7 mouse cellular contexts compared by ENCODE assay signal in the genomic region with DNA sequence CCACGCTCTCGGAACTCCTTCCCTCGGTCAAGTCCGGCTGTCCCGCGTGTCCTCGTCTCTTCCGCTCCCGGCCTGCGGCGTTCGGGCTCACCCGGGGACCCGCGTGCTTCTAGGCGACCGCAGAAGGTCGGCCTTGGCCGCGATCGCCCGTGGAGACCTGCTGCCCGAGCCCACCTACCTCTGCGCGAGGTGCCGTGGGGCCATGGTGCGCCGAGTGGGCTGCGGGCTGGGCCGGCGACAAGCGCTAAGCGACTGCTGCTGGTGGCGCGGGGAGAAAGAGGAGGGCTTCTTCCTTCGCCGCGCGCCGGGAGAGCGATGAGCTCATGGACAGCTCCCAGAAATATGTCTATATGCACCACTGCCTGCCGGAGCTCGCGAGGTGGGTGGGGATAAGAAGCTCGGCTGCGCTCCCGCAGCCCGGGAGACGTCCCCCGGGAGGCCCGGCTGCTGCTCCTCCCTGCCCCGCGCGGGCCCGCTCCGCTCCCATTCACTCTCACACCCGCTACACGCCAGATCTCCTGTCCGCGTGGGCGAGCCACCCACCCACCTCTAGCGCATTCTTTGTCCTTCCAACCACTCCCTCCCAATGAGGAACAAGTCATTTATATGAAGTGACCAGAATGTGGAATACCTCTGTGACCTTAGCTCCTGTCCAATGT. TPM values are rescaled to one million over a fixed set of nuclear protein-coding genes. Genes with fewer than 3 reads are reported as not detected.
DNase-seq lines count a peak whose midpoint lies in the region; ATAC-seq and TF ChIP-seq lines count a peak whose summit lies in the region.

A gene (minus strand): TSS at position 609 of the 659 bp plus-strand sequence.

- H3K4me2 ChIP-seq in forebrain, postnatal 0 days (ENCODE audit: low read depth), result peak within 1 kb of the TSS; percentile 91

- H3K4me1 ChIP-seq in forebrain, postnatal 0 days (ENCODE audit: insufficient read depth), result no peaks in the 10 kb centered on the region

- H3K27me3 ChIP-seq in forebrain, postnatal 0 days (ENCODE audit: insufficient read depth, low read length), result no peaks in the 10 kb centered on the region

- no peaks in the 10 kb centered on the region for H3K36me3 ChIP-seq in forebrain, postnatal 0 days (ENCODE audit: insufficient read depth)

- no peak for TF ChIP-seq CTCF in forebrain, postnatal 0 days (IDR thresholded peaks at IDR 0.05; ENCODE audit: low read depth)

- 3% methylated on average over 56 of the region's 62 CpGs for WGBS in forebrain, postnatal 0 days

- H3K9me3 ChIP-seq in forebrain, postnatal 0 days (ENCODE audit: low read length), result no peaks in the 10 kb centered on the region

- H3K27ac ChIP-seq in forebrain, postnatal 0 days (ENCODE audit: low read depth, low read length), result peak within 1 kb of the TSS; percentile 89

- DNase-seq in WW6 (ENCODE audit: low read depth, low spot score), result peak; percentile 14
- DNase-seq in cerebellum, adult 11 months, result peak; percentile 36
- peak; percentile 81 for DNase-seq in forebrain, postnatal 0 days
- DNase-seq in heart, postnatal 25 days (ENCODE audit: low spot score), result peak; percentile 1
- peak; percentile 32 for DNase-seq in left cerebral cortex, adult 11 months (ENCODE audit: low spot score)
- peak; percentile 7 for DNase-seq in skeletal muscle tissue, adult 2 months (ENCODE audit: low read depth, low spot score)

- intact Hi-C loops in heart, postnatal 25 days (cut with DNase I), result no loop called here

- H3K4me3 ChIP-seq in forebrain, postnatal 0 days (ENCODE audit: low read depth, low read length), result peak within 1 kb of the TSS; percentile 75

- peak; percentile 89 for ATAC-seq in forebrain, postnatal 0 days
- peak; percentile 70 for ATAC-seq in megakaryocyte progenitor cell, adult 5-6 weeks (replicated peaks; ENCODE audit: poor library complexity)

- H3K9ac ChIP-seq in forebrain, postnatal 0 days, result peak within 1 kb of the TSS; percentile 95

RNA-seq across cellular contexts. Expression of the gene that starts here (rescaled TPM):
- 508 and 575 TPM in 2 replicates for total RNA-seq in forebrain, postnatal 0 days (2014; rRNA removed)
- polyA plus RNA-seq in forebrain, postnatal 0 days (2015; fragmentation: Nextera tagmentation; extraction: Ambion mirVana), result 62.0 and 160 TPM in 2 replicates
- total RNA-seq in heart, postnatal 25 days (2021), result 100 to 1,000 TPM; 299 to 338 TPM
- total RNA-seq in megakaryocyte progenitor cell, adult 5-6 weeks (2015), result not detected in 2 replicates
- total RNA-seq in megakaryocyte progenitor cell, adult 5-6 weeks (2017), result 0.50 TPM in 1 of 2 replicates, not detected in the other

Comparison
In these comparisons a context has a peak if more than half of its experiments do, and no peak if none do; other contexts are left out.
1. Peak in every context shown above with its lines: DNase-seq, ATAC-seq, H3K4me3 ChIP-seq and H3K27ac ChIP-seq.
2. RNA of the gene that starts here (total RNA-seq): 508 to 575 TPM in forebrain, postnatal 0 days and 299 to 338 TPM in heart, postnatal 25 days; 0.50 TPM in megakaryocyte progenitor cell, adult 5-6 weeks; every median in the first group is over 100 times any median in the second.
3. Peak in ATAC-seq in megakaryocyte progenitor cell, adult 5-6 weeks; RNA of the gene not detected or under 1 TPM.
4. DNase-seq: peak in every context shown above with its lines; median percentile 81 in forebrain, postnatal 0 days; 36 in cerebellum, adult 11 months; 32 in left cerebral cortex, adult 11 months; 14 in WW6; 7 in skeletal muscle tissue, adult 2 months; 1 in heart, postnatal 25 days.